Mouse (Mus musculus): ENCODE data around the gene Opn1sw. TPM values are rescaled to one million over a fixed set of nuclear protein-coding genes. Genes with fewer than 3 reads are reported as not detected.

The Opn1sw gene
- polyA plus RNA-seq, 1 experiment from 2014 or later = 0.53 TPM

Small RNA genes lying within 50 kb of the gene (microRNA-seq; reads per million reads assigned to microRNA genes)
- gene Gm26220 (not detected), gene Gm44354 (not detected)

Other genes with a start within 250 kb of the Opn1sw start
- 40.3 and 43.2 TPM in 2 replicates for gene Rbm28, start 223.5 kb downstream of the Opn1sw start, polyA plus RNA-seq (2015; fragmentation: Nextera tagmentation; extraction: Ambion mirVana)
- gene Prrt4, start 208.9 kb downstream of the Opn1sw start, polyA plus RNA-seq (2015; fragmentation: Nextera tagmentation; extraction: Ambion mirVana) = 11.6 and 13.6 TPM in 2 replicates
- gene Impdh1, start 172.1 kb downstream of the Opn1sw start, polyA plus RNA-seq (2015; fragmentation: Nextera tagmentation; extraction: Ambion mirVana) = 68.3 and 71.7 TPM in 2 replicates
- gene Hilpda, start 116.0 kb downstream of the Opn1sw start, polyA plus RNA-seq (2015; fragmentation: Nextera tagmentation; extraction: Ambion mirVana) = 31.7 and 33.3 TPM in 2 replicates
- gene Fam71f2, start 108.9 kb downstream of the Opn1sw start, polyA plus RNA-seq (2015; fragmentation: Nextera tagmentation; extraction: Ambion mirVana) = 0.41 and 0.51 TPM in 2 replicates
- not detected in 2 replicates for gene Fam71f1, start 69.3 kb downstream of the Opn1sw start, polyA plus RNA-seq (2015; fragmentation: Nextera tagmentation; extraction: Ambion mirVana)
- 164 TPM in 2 replicates for gene Calu, start 40.4 kb downstream of the Opn1sw start, polyA plus RNA-seq (2015; fragmentation: Nextera tagmentation; extraction: Ambion mirVana)
- 43.3 and 52.6 TPM in 2 replicates for gene Ccdc136, start 7.8 kb upstream of the Opn1sw start, polyA plus RNA-seq (2015; fragmentation: Nextera tagmentation; extraction: Ambion mirVana)
- gene Flnc, start 44.8 kb upstream of the Opn1sw start, polyA plus RNA-seq (2015; fragmentation: Nextera tagmentation; extraction: Ambion mirVana) = 4.2 and 5.1 TPM in 2 replicates
- gene Atp6v1f, start 79.2 kb upstream of the Opn1sw start, polyA plus RNA-seq (2015; fragmentation: Nextera tagmentation; extraction: Ambion mirVana) = 346 and 360 TPM in 2 replicates
- gene Atp6v1fnb, start 83.0 kb upstream of the Opn1sw start, polyA plus RNA-seq (2015; fragmentation: Nextera tagmentation; extraction: Ambion mirVana) = 0.35 and 0.42 TPM in 2 replicates
- 20.3 and 20.8 TPM in 2 replicates for gene Kcp, start 119.5 kb upstream of the Opn1sw start, polyA plus RNA-seq (2015; fragmentation: Nextera tagmentation; extraction: Ambion mirVana)
- gene Irf5, start 138.2 kb upstream of the Opn1sw start, polyA plus RNA-seq (2015; fragmentation: Nextera tagmentation; extraction: Ambion mirVana) = 1.7 and 2.5 TPM in 2 replicates
- gene Tnpo3, start 221.4 kb upstream of the Opn1sw start, polyA plus RNA-seq (2015; fragmentation: Nextera tagmentation; extraction: Ambion mirVana) = 85.5 and 85.6 TPM in 2 replicates